Mouse (Mus musculus): Measurements from ENCODE around the gene Sarnp.
A peak's percentile ranks its signal among the peaks of the same experiment; 100 is the strongest.

Gene Sarnp

DNA sequence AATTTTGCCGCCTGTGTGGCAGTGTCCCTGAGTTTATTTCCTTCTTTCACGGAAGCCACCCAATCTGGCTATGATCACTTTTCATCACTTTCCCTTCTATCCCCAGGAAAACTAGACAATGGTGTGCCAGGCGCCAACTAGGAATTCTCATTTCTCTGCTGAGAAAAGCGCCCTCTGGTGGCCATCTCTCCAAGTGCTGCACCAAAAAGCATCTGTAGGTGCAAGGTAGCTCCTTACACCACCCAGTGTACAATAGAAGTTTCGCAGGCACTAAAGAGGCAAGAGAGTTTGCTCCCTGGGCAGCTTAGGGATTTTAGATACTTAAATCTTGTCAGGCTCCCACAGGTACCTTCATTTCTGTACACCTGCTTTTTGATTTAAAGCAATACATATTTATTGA, 96.1 kb downstream of the Sarnp start:
- DNase-seq (ENCODE audit: extremely low spot score, low read depth, low spot score), result peak; percentile 91

- no peak for DNase-seq (ENCODE audit: extremely low spot score, low read depth, low spot score)
Measured at GRCm38 (mm10) chr10:128913696-128914095, 96.6 kb downstream of the Sarnp start.

GRCm38 (mm10) chr10:128915550-128915949, 98.4 kb downstream of the Sarnp start:
- no peak for DNase-seq (ENCODE audit: extremely low spot score, low read depth, low spot score)

- no peak for DNase-seq (ENCODE audit: extremely low spot score, low read depth, low spot score)
Measured at GRCm38 (mm10) chr10:128916665-128917064, 99.5 kb downstream of the Sarnp start.

GRCm38 (mm10) chr10:128917400-128917799, 100.3 kb downstream of the Sarnp start:
- DNase-seq (ENCODE audit: extremely low spot score, low read depth, low spot score), result no peak

DNA sequence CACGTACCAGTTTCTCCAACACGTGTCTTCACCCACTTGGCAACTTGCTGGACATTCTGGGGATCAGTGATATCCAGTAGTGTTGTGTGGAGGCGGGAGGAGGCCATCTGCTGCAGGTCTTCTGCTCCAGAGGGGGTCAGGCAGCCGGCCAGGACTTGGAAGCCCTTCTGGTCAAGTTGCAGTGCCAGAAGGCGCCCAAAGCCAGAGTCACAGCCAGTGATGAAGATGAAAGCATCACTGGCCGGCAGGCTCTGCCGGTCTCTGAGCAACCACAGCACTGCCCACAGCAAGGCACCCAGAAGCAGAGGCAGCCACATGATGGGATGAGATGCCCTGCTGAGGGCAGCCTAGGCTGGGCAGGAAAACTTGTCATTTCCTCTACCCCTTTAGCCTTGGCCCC, 101.1 kb downstream of the Sarnp start:
- no peak for DNase-seq (ENCODE audit: extremely low spot score, low read depth, low spot score)

DNA sequence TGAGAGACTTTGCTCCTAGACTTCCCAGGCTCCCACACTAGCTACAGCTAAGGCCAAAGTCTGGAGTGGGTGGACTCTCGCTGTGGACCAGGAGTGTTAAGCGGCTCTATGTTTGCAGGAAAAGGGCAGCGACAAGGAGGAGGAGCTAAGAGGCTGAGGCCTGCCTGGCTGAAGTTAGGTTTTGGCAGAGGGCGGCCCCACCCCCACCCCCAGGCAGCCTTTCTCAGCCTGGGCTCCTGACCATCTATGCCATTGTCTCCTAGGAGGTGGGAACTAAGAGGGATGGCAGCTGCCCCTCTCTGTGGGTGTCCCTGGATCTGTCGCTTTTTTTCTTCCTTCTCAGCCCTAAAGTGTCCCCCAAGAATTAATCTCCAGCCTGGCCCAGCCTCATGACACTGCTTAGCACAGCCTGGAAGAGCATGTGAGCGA, 102.1 kb downstream of the Sarnp start:
- no peak for DNase-seq (ENCODE audit: extremely low spot score, low read depth, low spot score)

- no peak for DNase-seq (ENCODE audit: extremely low spot score, low read depth, low spot score)
Measured at GRCm38 (mm10) chr10:128919966-128920365, 102.8 kb downstream of the Sarnp start.

DNA sequence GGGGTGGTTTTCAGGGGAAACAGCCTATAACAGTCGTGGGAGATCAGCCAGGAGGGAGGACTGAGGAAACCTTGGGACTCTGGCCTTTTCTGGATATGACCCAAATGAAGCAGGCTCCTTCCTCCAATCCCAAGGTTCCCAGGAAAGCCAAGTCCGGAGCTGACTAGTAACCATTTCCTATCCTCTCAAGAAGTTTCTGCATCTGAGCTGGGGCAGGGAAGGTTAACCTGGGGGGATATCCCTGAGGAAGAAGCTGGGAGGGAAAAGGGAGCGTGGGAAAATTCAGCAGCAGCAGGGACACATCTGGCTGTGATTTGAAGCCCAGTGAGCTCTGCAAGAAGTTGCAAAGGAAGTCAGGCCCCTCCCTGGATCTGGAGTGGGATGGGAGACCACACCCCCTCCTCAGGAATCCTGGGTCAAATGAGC, 103.6 kb downstream of the Sarnp start:
- DNase-seq (ENCODE audit: extremely low spot score, low read depth, low spot score), result no peak

DNA sequence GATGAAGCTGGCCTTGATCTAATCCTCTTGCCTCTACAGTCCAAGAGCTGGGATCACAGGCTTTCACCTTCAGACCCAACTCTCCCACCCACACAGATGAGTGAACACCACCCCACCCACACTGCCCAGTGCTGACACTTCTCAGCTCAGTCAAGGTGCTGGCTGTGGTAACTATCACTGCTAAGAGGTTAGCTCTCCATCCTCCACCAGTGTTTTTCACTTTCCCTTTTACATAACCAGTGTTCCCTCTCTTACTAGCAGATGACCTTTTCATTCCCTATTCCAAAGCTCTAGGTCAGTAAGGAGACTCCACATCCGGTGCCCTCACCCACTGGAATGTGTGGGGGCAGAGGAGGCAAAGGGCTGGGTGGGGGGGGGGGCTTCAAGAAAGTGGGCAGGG, 104.1 kb downstream of the Sarnp start:
- no peak for DNase-seq (ENCODE audit: extremely low spot score, low read depth, low spot score)

DNA sequence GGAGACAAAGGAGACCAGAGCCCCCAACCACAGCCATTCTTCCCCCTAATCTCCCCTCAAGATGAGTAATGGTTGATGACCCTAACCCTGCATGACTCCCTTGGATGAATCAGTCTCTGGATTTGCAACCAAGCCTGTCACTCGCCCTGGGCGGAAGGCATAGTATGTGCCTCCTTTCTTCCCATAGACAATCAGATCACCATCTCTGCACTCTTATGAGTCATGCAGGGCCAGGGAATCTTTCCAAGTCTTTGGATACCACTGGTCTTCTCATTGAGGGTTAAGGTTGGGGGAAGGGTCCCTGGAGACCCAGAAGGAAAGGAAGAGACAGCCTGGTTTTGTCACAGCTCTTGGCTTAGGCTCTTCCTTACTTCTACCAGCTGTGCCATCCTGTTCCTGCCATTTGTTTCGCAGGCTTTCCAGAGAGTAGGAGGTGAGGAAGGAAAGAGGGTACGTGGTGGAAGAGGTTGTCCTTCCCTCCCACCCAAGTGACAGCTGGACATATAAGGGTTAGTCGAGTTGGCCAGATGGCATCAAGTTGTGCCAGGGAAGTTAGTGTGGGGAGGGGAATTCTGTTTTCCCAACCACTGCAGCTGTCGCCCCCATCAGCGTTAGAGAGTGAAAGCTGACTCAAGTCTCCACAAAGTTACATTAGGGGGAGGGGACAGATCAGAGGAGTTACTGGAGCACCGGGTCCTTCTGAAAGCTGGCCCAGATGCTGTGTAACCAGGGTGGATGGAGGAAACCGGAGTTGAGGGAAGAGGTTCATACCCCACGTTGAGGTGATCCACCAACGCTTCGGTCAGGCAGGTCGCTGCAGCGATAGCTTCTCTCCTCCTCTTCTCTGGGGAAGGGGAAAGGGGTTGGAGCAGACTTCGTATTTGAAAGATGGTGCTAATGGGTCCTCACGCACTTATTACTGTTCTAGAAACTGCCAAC, 105.0 kb downstream of the Sarnp start:
- DNase-seq (ENCODE audit: extremely low spot score, low read depth, low spot score), result no peak

DNA sequence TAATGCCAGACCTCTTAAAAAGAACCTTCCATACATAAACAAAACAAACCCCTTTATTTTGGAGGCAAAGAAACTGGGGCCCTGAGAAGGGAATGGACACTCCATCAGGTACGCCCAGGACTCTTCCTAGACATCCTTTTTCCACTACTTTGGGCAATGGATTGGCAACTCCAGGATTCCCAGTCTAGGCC, 105.6 kb downstream of the Sarnp start, which contains the start of gene Rdh5:
Gene Rdh5, minus strand, starts transcription at position 67 of the 191 bp plus-strand sequence.
- no peak for DNase-seq (ENCODE audit: extremely low spot score, low read depth, low spot score)

GRCm38 (mm10) chr10:128923013-128923691, 106.0 kb downstream of the Sarnp start:
- peak; percentile 99 for DNase-seq (ENCODE audit: extremely low spot score, low read depth, low spot score)

- no peak for DNase-seq (ENCODE audit: extremely low spot score, low read depth, low spot score)
Measured at GRCm38 (mm10) chr10:128923935-128924334, 106.8 kb downstream of the Sarnp start, which contains the start of gene Bloc1s1. TSS of gene Bloc1s1 (minus strand) at chr10:128924035.
